ENCODE assay signal across 8 mouse cellular contexts in the genomic region with DNA sequence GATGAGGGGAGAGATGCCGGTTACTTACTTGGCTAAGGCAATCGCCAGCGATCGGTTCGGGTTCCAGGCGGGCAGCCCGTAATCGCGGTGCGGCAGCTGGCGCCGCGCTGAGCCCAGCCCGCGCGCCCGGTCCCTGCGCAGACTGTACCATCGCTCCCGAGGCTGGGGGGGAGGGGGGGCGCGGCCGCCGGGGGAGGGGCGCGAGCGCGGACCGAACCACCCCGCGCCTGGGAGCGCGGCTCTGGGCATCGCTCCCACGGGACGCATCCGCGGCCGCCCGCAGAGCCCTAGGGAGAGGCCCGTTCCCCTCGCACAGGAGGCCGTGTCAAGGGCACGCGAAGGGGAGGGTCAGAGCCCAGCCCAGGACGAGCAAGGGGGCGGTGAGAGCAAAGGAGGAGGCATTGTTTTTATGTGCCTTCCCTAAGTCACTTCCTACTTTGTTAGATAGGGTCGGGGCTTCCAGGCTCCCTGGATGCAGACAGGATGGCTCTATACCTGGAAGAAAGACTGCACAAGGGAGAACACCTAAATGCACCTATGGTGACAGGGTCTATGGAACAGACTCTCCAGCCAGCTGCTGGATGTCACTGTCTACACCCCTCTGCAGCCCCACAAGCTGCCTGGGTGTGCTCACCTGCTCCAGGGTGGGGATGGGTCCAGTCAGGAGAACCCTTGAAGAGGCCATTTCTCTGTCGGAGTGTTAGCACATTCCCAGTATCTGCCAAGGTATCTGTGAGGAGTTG.
DNase-seq lines count a peak whose midpoint lies in the region; ATAC-seq and TF ChIP-seq lines count a peak whose summit lies in the region.

No protein-coding gene starts in this region.

- TF ChIP-seq EP300 in liver, postnatal 0 days (IDR thresholded peaks at IDR 0.05; ENCODE audit: low read depth): no peak

- ATAC-seq in intestine, postnatal 0 days: peak; percentile 33; the same call in 1 of the 2 replicates
- peak; percentile 63 for ATAC-seq in liver, postnatal 0 days
- ATAC-seq in stomach, embryonic 16.5 days (ENCODE audit: insufficient read depth, low FRiP score): peak; percentile 59; the same call in 1 of the 2 replicates

- under 1% methylated on average over 34 of the region's 49 CpGs for WGBS in intestine, postnatal 0 days
- 2% methylated on average over 41 of the region's 49 CpGs for WGBS in liver, postnatal 0 days (ENCODE audit: insufficient replicate concordance)
- under 1% methylated on average over 49 of the region's 49 CpGs for WGBS in stomach, embryonic 16.5 days

- peaks cover 57% of the 10 kb centered on the region for H3K4me1 ChIP-seq in E14TG2a.4 (replicated peaks; ENCODE audit: low read depth, low read length)
- no peaks in the 10 kb centered on the region for H3K4me1 ChIP-seq in intestine, postnatal 0 days (replicated peaks; ENCODE audit: control insufficient read depth, insufficient read depth, low read length)
- H3K4me1 ChIP-seq in liver, postnatal 0 days (ENCODE audit: insufficient read depth): peaks cover 3% of the 10 kb centered on the region
- H3K4me1 ChIP-seq in stomach, embryonic 16.5 days (ENCODE audit: control insufficient read depth, insufficient read depth, low read length): no peaks in the 10 kb centered on the region

- H3K36me3 ChIP-seq in E14TG2a.4 (ENCODE audit: insufficient read depth, low read length): no peaks in the 10 kb centered on the region
- no peaks in the 10 kb centered on the region for H3K36me3 ChIP-seq in intestine, postnatal 0 days (ENCODE audit: control insufficient read depth, insufficient read depth)
- no peaks in the 10 kb centered on the region for H3K36me3 ChIP-seq in liver, postnatal 0 days (replicated peaks; ENCODE audit: insufficient read depth, low read length)
- H3K36me3 ChIP-seq in stomach, embryonic 16.5 days (ENCODE audit: control insufficient read depth, insufficient read depth, low read length): no peaks in the 10 kb centered on the region

- H3K9ac ChIP-seq in intestine, postnatal 0 days (ENCODE audit: low read depth, low read length): no peak overlapping the region
- peak overlapping the region; percentile 21; the same call in 1 of the 2 replicates for H3K9ac ChIP-seq in liver, postnatal 0 days (replicated peaks)
- peak overlapping the region; percentile 6; the same call in 1 of the 2 replicates for H3K9ac ChIP-seq in stomach, embryonic 16.5 days (ENCODE audit: low read length)

- no peaks in the 10 kb centered on the region for H3K9me3 ChIP-seq in E14TG2a.4 (ENCODE audit: low read length)
- H3K9me3 ChIP-seq in intestine, postnatal 0 days (ENCODE audit: control insufficient read depth): no peaks in the 10 kb centered on the region
- H3K9me3 ChIP-seq in liver, postnatal 0 days (ENCODE audit: low read length): no peaks in the 10 kb centered on the region
- H3K9me3 ChIP-seq in stomach, embryonic 16.5 days (replicated peaks; ENCODE audit: control insufficient read depth, low read length): no peaks in the 10 kb centered on the region

- H3K27ac ChIP-seq in intestine, postnatal 0 days (ENCODE audit: low read depth, low read length): no peak overlapping the region
- no peak overlapping the region for H3K27ac ChIP-seq in liver, postnatal 0 days (ENCODE audit: low read depth)
- no peak overlapping the region for H3K27ac ChIP-seq in stomach, embryonic 16.5 days (ENCODE audit: low read length)

- peak; percentile 9 for DNase-seq in adrenal gland, adult 2 months
- no peak for DNase-seq in adrenal gland, postnatal 4 days (ENCODE audit: low spot score in 2 of 2)
- peak; percentile 27 for DNase-seq in embryo, embryonic 11.5 days (ENCODE audit: low read depth, low spot score)
- peak; percentile 57 for DNase-seq in liver, postnatal 0 days
- DNase-seq in spleen, postnatal 36 days (ENCODE audit: low spot score in 2 of 2): no peak

- peaks cover 67% of the 10 kb centered on the region for H3K27me3 ChIP-seq in E14TG2a.4 (ENCODE audit: insufficient read depth, low read length)
- peaks cover 38% of the 10 kb centered on the region; the same call in 1 of the 2 replicates for H3K27me3 ChIP-seq in intestine, postnatal 0 days (replicated peaks; ENCODE audit: control insufficient read depth, insufficient read depth, low read length)
- peaks cover 11% of the 10 kb centered on the region; the same call in 1 of the 2 replicates for H3K27me3 ChIP-seq in liver, postnatal 0 days (ENCODE audit: insufficient read depth, low read length)
- peaks cover 34% of the 10 kb centered on the region for H3K27me3 ChIP-seq in stomach, embryonic 16.5 days (ENCODE audit: control insufficient read depth, insufficient read depth, low read length)

- H3K4me3 ChIP-seq in E14TG2a.4 (replicated peaks; ENCODE audit: low read length): peak overlapping the region; percentile 77
- H3K4me3 ChIP-seq in intestine, postnatal 0 days (ENCODE audit: low read depth, low read length): peak overlapping the region; percentile 25
- peak overlapping the region; percentile 47 for H3K4me3 ChIP-seq in liver, postnatal 0 days (ENCODE audit: low read depth, low read length)
- H3K4me3 ChIP-seq in stomach, embryonic 16.5 days (replicated peaks; ENCODE audit: low read length): peak overlapping the region; percentile 34

- H3K4me2 ChIP-seq in intestine, postnatal 0 days (replicated peaks; ENCODE audit: low read depth): peak overlapping the region; percentile 56
- H3K4me2 ChIP-seq in liver, postnatal 0 days (ENCODE audit: low read depth, low read length): peak overlapping the region; percentile 69
- H3K4me2 ChIP-seq in stomach, embryonic 16.5 days (ENCODE audit: low read depth, low read length): peak overlapping the region; percentile 51

- no peak for TF ChIP-seq CTCF in E14TG2a.4 (conservative IDR thresholded peaks at IDR 0.05; ENCODE audit: low read length)
- TF ChIP-seq CTCF in intestine, postnatal 0 days (IDR thresholded peaks at IDR 0.05; ENCODE audit: low read depth): no peak
- no peak for TF ChIP-seq CTCF in liver, postnatal 0 days (IDR thresholded peaks at IDR 0.05; ENCODE audit: low read depth)

Comparison
In these comparisons a context has a peak if more than half of its experiments do, and no peak if none do; other contexts are left out.
1. DNase-seq: peak in adrenal gland, adult 2 months (single experiment), embryo, embryonic 11.5 days (single experiment) and liver, postnatal 0 days (single experiment); none in adrenal gland, postnatal 4 days (0 of 2) and spleen, postnatal 36 days (0 of 2).
2. H3K4me3 ChIP-seq: peak in every context shown above with its lines; median percentile 77 in E14TG2a.4; 47 in liver, postnatal 0 days; 34 in stomach, embryonic 16.5 days; 25 in intestine, postnatal 0 days.
3. Peak in every context shown above with its lines, with median percentiles within 50 percentile points of each other: ATAC-seq and H3K4me2 ChIP-seq.